Mouse (Mus musculus) midbrain, embryonic 11.5 days (tissue): ENCODE measurements around the gene Clic3. TPM values are rescaled to one million over a fixed set of nuclear protein-coding genes. Genes with fewer than 3 reads are reported as not detected.

Experiments
- ATAC-seq: fragments of 200-750 bp; cut with Nextera tagmentation; 2 replicates; pipeline ENCODE4 v1.8.0; 2017; ENCODE audit warnings: moderate TSS enrichment, moderate library complexity; ENCODE audit not compliant: low FRiP score
- DNase-seq: peaks from one replicate; pipeline ENCODE4 v3.0.0; 2015; ENCODE audit warnings: low spot score; ENCODE audit errors: missing footprints
- H3K27ac ChIP-seq: fragments of 300-500 bp; sonication (generic); 2 replicates; pipeline ENCODE4 v1.5.1; 2014; ENCODE audit warnings: low read depth, low read length
- H3K27me3 ChIP-seq: fragments of 300-500 bp; sonication (generic); 2 replicates; pipeline ENCODE4 v1.6.1; 2014; ENCODE audit warnings: mild to moderate bottlenecking, low read length, moderate library complexity, mixed read lengths; ENCODE audit not compliant: control insufficient read depth, insufficient read depth
- H3K36me3 ChIP-seq: fragments of 300-500 bp; sonication (generic); 2 replicates; pipeline ENCODE4 v1.6.1; 2014; ENCODE audit warnings: mild to moderate bottlenecking, low read length, moderate library complexity, mixed read lengths; ENCODE audit not compliant: control insufficient read depth, insufficient read depth
- H3K4me1 ChIP-seq: fragments of 300-500 bp; sonication (generic); 2 replicates; pipeline ENCODE4 v1.6.1; 2014; ENCODE audit warnings: low read length; ENCODE audit not compliant: control insufficient read depth, insufficient read depth
- H3K4me2 ChIP-seq: fragments of 300-500 bp; sonication (generic); 2 replicates; pipeline ENCODE4 v1.6.1; 2014; ENCODE audit warnings: mild to moderate bottlenecking, moderate library complexity
- H3K4me3 ChIP-seq: fragments of 300-500 bp; sonication (generic); 2 replicates; pipeline ENCODE4 v1.5.1; 2014; ENCODE audit warnings: low read depth, low read length
- H3K9ac ChIP-seq: fragments of 300-500 bp; sonication (generic); 2 replicates; pipeline ENCODE4 v1.6.1; 2014; ENCODE audit warnings: low read length
- H3K9me3 ChIP-seq: fragments of 300-500 bp; sonication (generic); 2 replicates; pipeline ENCODE4 v1.6.1; 2016; ENCODE audit warnings: low read length; ENCODE audit not compliant: control insufficient read depth
- WGBS: fragments of 180-500 bp; shearing (Covaris S2); extraction: QIAGEN DNeasy Blood & Tissue Kit; methylation state at CpG from one replicate; pipeline ENCODE4 v1.1.7; 2014; 5-methylcytosine and 5-hydroxymethylcytosine counted together
- polyA plus RNA-seq: library from polyadenylated mRNA; unstranded; fragments of >200 nt; fragmentation: Nextera tagmentation; extraction: Ambion mirVana; gene quantifications from 2 replicates; pipeline ENCODE4 v1.2.1, GENCODE M21; 2014

Clic3 gene
- polyA plus RNA-seq, 1 experiment from 2014 or later, result 0.25 TPM

DNA sequence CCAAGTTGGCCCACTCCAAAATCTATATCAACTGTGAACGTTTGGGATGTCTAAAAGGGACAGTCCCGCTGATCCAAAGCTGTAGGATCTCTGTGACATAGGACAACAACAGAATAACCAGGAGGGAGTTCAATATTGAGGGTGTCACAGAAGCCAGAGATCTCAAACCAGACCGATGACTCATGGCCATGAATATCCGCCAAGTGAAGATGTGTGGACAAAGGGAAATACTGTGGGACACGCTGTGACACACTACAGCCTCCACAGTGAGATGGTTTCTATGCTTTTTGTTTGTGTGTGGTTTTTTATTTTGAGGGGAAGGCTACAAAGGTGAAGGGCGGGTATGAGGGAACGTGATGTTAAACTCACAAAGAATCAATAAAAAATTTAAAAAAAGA, 32.0 kb downstream of the Clic3 start:
- no peaks in the 10 kb centered on the region for H3K27me3 ChIP-seq
- no peak overlapping the region for H3K4me3 ChIP-seq
- ATAC-seq (no peak), DNase-seq (no peak)
- no peaks in the 10 kb centered on the region for H3K9me3 ChIP-seq
- no peak overlapping the region for H3K4me2 ChIP-seq
- H3K27ac ChIP-seq, result no peak overlapping the region
- no peaks in the 10 kb centered on the region for H3K4me1 ChIP-seq
- 84% methylated on average over 7 of the region's 7 CpGs for WGBS
- H3K9ac ChIP-seq, result no peak overlapping the region
- no peaks in the 10 kb centered on the region for H3K36me3 ChIP-seq

DNA sequence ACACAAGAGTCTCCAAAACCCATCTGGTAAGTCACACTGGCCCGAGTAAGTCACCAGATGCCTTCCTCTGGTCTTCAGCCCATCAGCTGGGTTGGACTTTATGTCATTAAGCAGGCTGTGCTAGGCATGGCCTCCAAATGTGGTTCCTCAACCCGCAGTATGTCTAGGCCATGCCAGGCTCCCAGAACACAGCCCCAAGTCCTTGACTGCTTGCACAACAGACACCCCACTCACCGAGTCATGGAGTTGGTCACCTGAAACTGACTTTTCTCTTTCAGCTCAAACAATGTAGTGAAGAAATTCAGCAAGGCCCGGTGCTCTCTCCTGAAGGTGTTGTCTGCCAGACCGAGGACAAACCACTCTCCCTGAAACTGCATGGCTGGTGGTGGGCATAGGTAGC, 36.4 kb downstream of the Clic3 start:
- ATAC-seq (no peak), DNase-seq (peak; percentile 56)
- Histone ChIP-seq H3K27me3 (no peaks in the 10 kb centered on the region), H3K4me3 (no peak overlapping the region), H3K27ac (no peak overlapping the region), H3K4me2 (no peak overlapping the region), H3K4me1 (no peaks in the 10 kb centered on the region), H3K36me3 (no peaks in the 10 kb centered on the region), H3K9me3 (no peaks in the 10 kb centered on the region), H3K9ac (no peak overlapping the region)
- 76% methylated on average over 5 of the region's 5 CpGs for WGBS

GRCm38 (mm10) chr2:25493476-25493961, 36.9 kb downstream of the Clic3 start, which contains the start of gene Lcn12:
Gene Lcn12 (minus strand): TSS chr2:25493911.
- no peaks in the 10 kb centered on the region for H3K27me3 ChIP-seq

DNA sequence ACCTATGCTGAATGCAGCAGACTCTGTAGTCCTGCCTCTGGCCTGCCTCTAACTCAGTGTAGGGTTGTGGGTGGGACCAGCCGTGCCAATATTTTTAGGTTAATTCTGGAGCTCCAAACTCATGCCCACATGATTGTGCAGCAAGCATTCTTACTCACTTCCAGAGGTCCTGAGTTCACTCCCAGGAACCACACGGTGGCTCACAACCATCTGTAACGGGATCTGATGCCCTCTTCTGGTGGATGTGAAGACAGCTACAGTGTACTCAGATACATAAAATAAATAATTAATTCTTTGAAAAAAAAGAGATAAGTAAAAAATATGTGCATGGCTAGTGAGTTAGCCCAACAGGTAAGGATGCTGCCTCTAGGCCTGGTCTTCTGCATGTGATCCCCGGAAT, 39.8 kb downstream of the Clic3 start:
- H3K36me3 ChIP-seq, result no peaks in the 10 kb centered on the region
- peaks cover 3% of the 10 kb centered on the region for H3K4me1 ChIP-seq
- H3K27ac ChIP-seq, result no peak overlapping the region
- ATAC-seq, result no peak
- no peak overlapping the region for H3K4me2 ChIP-seq
- no peaks in the 10 kb centered on the region for H3K27me3 ChIP-seq
- H3K9me3 ChIP-seq, result no peaks in the 10 kb centered on the region
- 44% methylated on average over 4 of the region's 4 CpGs for WGBS
- H3K4me3 ChIP-seq, result no peak overlapping the region
- H3K9ac ChIP-seq, result no peak overlapping the region
- no peak for DNase-seq

More at GRCm38 (mm10) chr2:25493476-25493961, 36.9 kb downstream of the Clic3 start, which contains the start of gene Lcn12:
- no peaks in the 10 kb centered on the region for H3K4me1 ChIP-seq
- H3K36me3 ChIP-seq, result no peaks in the 10 kb centered on the region
- WGBS, result 90% methylated on average over 5 of the region's 5 CpGs
- H3K27ac ChIP-seq, result no peak within 1 kb of the TSS
- DNase-seq, result no peak
- no peak within 1 kb of the TSS for H3K4me2 ChIP-seq
- no peak for ATAC-seq
- H3K4me3 ChIP-seq, result no peak within 1 kb of the TSS
- H3K9ac ChIP-seq, result no peak within 1 kb of the TSS
- H3K9me3 ChIP-seq, result no peaks in the 10 kb centered on the region

DNA sequence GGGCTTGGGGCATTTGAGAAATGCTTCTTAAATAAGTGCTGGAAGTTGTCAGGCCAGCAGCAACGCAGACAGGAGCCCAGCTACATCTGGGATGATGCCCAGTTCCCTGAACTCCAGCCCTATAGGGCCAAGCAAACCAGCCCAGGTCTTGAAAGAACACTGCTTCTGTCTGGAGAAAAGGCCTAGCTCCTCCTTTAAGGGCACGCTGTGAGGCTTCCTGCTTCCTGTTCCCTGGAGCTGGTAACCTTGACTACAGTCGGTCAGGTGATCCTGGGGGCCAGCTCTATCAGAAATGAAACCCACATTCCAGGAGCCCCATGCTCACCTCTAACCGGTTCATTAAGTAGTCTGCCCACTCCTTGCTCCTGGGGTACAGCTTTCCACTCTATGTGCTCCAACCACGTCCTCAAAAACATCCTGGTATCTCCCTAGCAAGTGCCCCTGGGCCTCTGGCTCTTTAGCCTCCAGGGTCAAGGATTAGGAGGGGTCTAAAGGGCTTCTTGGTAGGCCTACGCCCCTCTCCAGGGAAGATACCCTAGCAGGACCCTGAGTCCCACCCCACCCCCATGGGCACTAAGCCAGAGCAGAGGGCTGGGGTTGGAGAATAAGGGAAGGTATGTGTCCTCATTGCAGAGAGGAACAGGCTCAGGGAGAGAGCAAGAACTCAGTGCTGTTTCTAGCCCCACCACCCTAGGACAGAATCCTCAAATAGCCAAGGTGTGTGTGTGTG, 41.4 kb downstream of the Clic3 start:
- no peak for ATAC-seq
- peaks cover 8% of the 10 kb centered on the region for H3K4me1 ChIP-seq
- H3K4me2 ChIP-seq, result no peak overlapping the region
- 69% methylated on average over 6 of the region's 6 CpGs for WGBS
- no peaks in the 10 kb centered on the region for H3K36me3 ChIP-seq
- H3K27ac ChIP-seq, result no peak overlapping the region
- H3K4me3 ChIP-seq, result no peak overlapping the region
- H3K9ac ChIP-seq, result no peak overlapping the region
- DNase-seq, result no peak
- H3K9me3 ChIP-seq, result no peaks in the 10 kb centered on the region
- H3K27me3 ChIP-seq, result no peaks in the 10 kb centered on the region

GRCm38 (mm10) chr2:25498622-25499478, 42.2 kb downstream of the Clic3 start:
- no peak for ATAC-seq
- Histone ChIP-seq H3K9ac (no peak overlapping the region), H3K4me3 (no peak overlapping the region), H3K36me3 (no peaks in the 10 kb centered on the region), H3K4me2 (no peak overlapping the region), H3K4me1 (peaks cover 8% of the 10 kb centered on the region), H3K27ac (no peak overlapping the region), H3K9me3 (no peaks in the 10 kb centered on the region), H3K27me3 (no peaks in the 10 kb centered on the region)
- no peak for DNase-seq
- 73% methylated on average over 15 of the region's 15 CpGs for WGBS

DNA sequence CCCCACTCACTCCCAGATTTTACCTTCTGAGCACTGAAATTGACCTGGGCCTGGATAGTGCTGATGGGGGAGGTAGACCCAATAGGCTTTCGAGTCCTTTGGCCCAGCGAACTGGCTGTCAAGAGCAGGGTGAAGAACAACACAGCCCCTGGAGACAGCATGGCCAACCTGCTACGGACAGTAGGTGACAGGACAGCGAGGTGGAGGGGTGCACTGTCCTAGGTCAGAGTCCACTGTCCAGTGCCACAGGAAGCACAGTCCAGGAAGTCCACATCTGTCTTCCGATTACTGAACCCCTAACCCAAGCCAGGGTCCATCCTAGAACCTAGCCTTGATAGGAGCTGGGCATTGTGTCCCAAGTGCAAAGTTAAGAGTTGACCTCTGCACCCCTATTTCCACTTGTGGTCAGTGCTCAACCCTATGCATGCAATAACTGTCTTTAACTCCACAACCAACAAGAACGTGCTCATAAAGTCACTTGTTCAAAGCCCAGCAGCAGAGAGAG, 43.5 kb downstream of the Clic3 start:
- peak overlapping the region; percentile 49 for H3K4me2 ChIP-seq
- peaks cover 8% of the 10 kb centered on the region for H3K4me1 ChIP-seq
- H3K27me3 ChIP-seq, result no peaks in the 10 kb centered on the region
- no peaks in the 10 kb centered on the region for H3K36me3 ChIP-seq
- H3K9ac ChIP-seq, result peak overlapping the region; percentile 58
- H3K27ac ChIP-seq, result no peak overlapping the region
- no peak for DNase-seq
- peak; percentile 49 for ATAC-seq
- peak overlapping the region; percentile 79 for H3K4me3 ChIP-seq
- H3K9me3 ChIP-seq, result no peaks in the 10 kb centered on the region
- 66% methylated on average over 6 of the region's 6 CpGs for WGBS

GRCm38 (mm10) chr2:25500576-25501405, 44.2 kb downstream of the Clic3 start, which contains the start of gene Fbxw5:
Gene Fbxw5 (plus strand): TSS chr2:25500750.
- under 1% methylated on average over 38 of the region's 44 CpGs for WGBS
- peak; percentile 88 for ATAC-seq

More at GRCm38 (mm10) chr2:25500576-25501405, 44.2 kb downstream of the Clic3 start, which contains the start of gene Fbxw5:
- Histone ChIP-seq H3K9ac (peak within 1 kb of the TSS; percentile 90), H3K27me3 (no peaks in the 10 kb centered on the region), H3K4me3 (peak within 1 kb of the TSS; percentile 79), H3K4me2 (peak within 1 kb of the TSS; percentile 90), H3K4me1 (peaks cover 8% of the 10 kb centered on the region), H3K9me3 (no peaks in the 10 kb centered on the region), H3K36me3 (no peaks in the 10 kb centered on the region), H3K27ac (no peak within 1 kb of the TSS; the same call in 1 of the 2 replicates)
- DNase-seq, result peak; percentile 99
